Mouse (Mus musculus) liver, adult 2 months (tissue): ENCODE data around the gene Rtn4ip1.

Experiments used
- CTCF ChIP-seq: fragments of 200-500 bp; IDR thresholded peaks from 2 replicates; pipeline ENCODE4 v1.5.1; 2011; ENCODE audit warnings: low read depth, low read length, control low read depth
- POLR2A ChIP-seq: fragments of 200-500 bp; IDR thresholded peaks from 2 replicates; pipeline ENCODE4 v1.6.1; 2011; ENCODE audit warnings: low read length, control low read depth; ENCODE audit not compliant: insufficient read depth; ENCODE audit errors: extremely low read depth

- TF ChIP-seq POLR2A: no peak
- no peak for TF ChIP-seq CTCF
These were observed 80.9 kb downstream of the Rtn4ip1 start for GRCm38 (mm10) chr10:43982470-43982869.
